In genomic region chr8:123898576-123898975, GRCm38 (mm10) we compare ENCODE assay signal across 16 mouse cellular contexts. TPM values are rescaled to one million over a fixed set of nuclear protein-coding genes. Genes with fewer than 3 reads are reported as not detected.
"Had no signal": no experiment of that assay in that cellular context is flagged by ENCODE, and none has a peak within 500 bp of the region (broad histone marks: within the 10 kb centered on the region; RNA-seq: fewer than 3 reads in every experiment).

No protein-coding gene starts in this region.

- H3K4me3 ChIP-seq: midbrain, embryonic 10.5 days; midbrain, embryonic 12.5 days; neural tube, embryonic 12.5 days; stomach, embryonic 15.5 days had no signal

- ATAC-seq: midbrain, embryonic 16.5 days had no signal

- H3K4me2 ChIP-seq: lung, embryonic 14.5 days; midbrain, embryonic 12.5 days; neural tube, embryonic 12.5 days; stomach, embryonic 15.5 days had no signal

- DNase-seq: lung, embryonic 14.5 days; lung, postnatal 4 days; midbrain, embryonic 14.5 days; right cerebral cortex, postnatal 14 days; thymus, adult 2 months; thymus, postnatal 25 days; thymus, postnatal 4 days had no signal

- H3K27ac ChIP-seq: midbrain, embryonic 10.5 days; midbrain, embryonic 12.5 days; neural tube, embryonic 12.5 days; stomach, embryonic 15.5 days; stomach, postnatal 0 days had no signal

RNA-seq across cellular contexts. Expression of gene Acta1, which starts 4.0 kb away (rescaled TPM):
- total RNA-seq: megakaryocyte, adult 5-6 weeks; megakaryocyte-erythroid progenitor cell, adult 5-6 weeks; neutrophil, adult 5-6 weeks had no signal
